Mouse (Mus musculus) embryo, embryonic 10.5 days (tissue): Measurements from ENCODE around the gene Rin2.
A peak's percentile ranks its signal among the peaks of the same experiment; 100 is the strongest.

Source experiments
- DNase-seq: peaks from one replicate; pipeline ENCODE4 v3.0.0-alpha.2; 2015; ENCODE audit warnings: low spot score

Rin2 gene

DNA sequence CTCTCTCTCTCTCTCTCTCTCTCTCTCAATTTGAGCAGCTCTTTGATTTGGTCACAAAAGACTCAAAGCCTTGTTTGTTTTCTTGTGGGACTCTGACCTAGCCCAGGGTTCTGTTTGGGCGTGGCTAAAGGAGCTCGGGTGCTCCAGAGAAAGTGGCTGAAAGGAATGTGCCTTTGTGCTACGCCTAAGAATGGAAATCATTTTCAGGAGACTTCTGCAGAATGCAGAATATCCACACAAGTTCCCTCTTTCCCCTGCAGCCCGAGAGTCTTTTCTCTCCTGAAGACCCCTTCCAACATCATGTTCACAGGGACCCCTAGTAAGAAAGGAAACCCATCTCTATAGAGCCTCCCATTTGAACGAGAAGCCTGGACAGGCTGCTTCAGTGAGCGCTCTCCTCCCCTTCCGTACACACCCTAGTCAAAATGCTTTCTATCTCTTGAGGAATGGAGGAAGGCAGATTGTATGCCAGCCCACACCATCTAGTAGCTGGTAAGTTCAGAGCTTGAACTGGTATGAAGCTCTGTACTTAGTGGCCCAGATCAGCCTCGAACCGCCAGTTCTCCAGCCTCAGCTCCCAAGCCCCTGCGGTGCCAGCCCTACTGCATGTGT, 187.3 kb downstream of the Rin2 start:
- peak; percentile 69 for DNase-seq

DNA sequence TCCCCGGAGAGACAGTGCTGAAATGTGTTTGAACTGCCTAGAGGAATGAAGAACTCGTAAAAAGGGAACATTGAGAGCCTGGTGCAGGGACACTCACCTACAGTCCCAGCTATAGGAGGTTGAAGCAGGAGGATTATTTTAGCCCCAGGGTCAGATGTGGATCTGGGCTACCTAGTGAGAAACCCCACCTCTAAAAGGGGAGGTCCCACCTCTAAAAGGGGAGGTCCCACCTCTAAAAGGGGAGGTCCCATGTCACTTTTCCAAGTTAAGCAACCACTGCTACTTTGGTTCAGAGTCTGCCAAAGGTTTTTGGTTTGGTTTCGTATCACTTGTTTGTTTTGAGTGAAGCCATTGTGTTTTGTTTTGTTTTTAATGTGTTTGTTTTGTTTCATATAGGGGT, 190.3 kb downstream of the Rin2 start:
- no peak for DNase-seq

DNA sequence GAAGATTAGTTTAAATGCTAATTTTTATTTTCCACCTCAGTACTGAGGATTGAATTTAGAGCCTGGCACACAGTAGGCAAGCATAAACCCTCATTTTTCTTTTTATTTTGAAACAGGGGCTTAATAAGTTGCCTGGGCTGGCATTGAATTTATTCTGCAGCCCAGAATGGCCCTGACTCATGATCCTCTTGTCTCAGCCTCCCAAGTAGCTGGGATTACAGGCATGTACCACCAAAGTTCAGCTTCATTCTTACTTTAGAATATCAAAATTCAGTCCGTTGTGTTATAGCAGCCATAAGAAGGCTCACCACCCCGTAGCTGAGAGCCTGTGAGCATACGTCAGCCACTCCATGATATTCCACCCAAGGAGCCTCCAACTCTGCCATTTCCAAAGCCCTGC, 191.2 kb downstream of the Rin2 start:
- DNase-seq: no peak

DNA sequence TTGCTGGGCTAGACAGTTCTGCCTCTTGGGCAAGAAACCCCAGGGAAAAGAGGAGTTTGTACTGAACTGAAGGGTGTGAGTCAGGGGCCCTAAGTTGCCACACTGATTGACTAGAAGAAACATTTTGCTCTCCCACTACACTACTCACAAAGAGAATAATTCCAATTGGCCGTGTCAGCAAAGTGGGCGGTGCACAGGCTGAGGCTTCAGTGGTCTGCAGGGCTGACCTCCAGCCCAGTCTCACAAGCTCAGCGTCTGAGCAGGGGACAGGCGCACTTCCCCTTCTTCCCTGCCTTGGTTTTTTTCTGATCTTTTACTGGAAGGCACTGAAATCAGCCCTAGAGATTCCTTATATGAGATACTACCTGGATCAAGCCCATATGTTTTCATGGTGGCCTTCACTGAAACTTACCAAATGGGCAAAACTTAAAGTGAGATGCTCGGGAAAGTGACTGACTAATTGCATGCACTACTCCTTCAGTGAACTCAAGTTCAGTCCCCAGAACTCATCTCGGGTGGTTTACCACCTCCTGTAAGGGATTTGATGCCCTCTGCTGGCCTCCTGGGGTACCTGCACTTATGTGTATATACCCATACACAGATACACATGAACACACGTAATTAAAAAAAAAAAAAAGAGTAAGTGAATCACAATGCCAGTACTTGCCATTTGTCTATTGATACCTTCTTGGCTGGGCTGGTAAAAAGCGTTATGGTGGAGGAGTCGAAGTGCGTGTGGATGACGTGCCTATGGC, 191.9 kb downstream of the Rin2 start:
- DNase-seq: no peak

DNA sequence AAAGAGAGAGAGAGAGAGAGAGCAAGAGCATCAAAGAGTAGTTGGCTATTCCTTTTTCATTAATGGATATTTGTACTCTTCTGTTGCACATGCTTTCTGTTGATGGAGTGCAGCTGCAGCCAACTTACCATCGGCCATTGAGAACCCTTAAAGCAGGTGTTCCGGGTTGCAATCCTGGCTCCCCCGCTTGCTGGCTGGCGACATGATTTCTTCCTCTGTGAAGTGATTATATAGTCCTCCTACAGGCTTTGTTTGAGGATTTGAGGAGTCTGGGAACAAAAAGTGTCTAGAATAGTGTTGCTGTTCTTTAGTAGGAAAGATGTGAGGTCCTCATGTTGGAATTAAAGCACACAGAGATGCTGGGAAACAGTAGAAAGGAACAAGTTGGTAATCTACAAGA, 196.3 kb downstream of the Rin2 start:
- DNase-seq: no peak

DNA sequence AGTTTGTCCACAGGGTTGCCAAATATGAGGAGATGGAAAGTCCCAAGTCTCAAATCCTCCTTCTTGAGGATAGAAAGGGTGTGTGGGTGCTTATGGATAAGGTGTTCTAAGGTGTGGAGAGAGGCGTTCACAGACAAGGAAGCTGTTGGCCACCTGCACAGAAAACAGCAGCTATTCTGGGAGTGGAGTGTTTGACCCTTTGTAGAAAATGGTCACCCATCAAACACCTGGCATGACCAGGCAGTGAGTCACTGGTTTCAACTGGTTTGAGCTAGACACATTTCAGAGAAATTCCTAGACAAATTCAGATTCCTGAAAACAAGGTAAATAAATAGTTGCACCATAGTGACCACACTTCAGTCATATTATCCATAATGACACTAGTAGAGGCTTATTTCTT, 197.1 kb downstream of the Rin2 start:
- DNase-seq: no peak

DNA sequence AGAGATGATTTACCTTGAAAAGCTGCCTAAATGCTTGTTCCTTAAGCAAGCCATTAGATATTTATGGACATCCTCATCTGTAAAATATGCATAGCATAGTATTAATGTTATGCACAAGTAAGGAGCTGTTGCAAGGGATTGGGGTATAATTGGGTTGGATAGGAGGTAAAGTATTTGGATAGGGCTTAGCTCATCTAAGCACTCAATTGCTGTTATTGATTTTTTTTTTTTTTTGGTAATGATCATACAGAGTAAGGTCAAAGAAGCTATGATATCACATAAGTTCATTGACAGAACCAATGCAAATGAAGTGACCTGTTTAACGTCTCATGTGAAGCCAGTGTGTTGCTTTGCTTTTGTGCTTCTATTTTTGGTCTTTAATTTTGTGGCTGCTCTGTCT, 198.9 kb downstream of the Rin2 start:
- DNase-seq: no peak

DNA sequence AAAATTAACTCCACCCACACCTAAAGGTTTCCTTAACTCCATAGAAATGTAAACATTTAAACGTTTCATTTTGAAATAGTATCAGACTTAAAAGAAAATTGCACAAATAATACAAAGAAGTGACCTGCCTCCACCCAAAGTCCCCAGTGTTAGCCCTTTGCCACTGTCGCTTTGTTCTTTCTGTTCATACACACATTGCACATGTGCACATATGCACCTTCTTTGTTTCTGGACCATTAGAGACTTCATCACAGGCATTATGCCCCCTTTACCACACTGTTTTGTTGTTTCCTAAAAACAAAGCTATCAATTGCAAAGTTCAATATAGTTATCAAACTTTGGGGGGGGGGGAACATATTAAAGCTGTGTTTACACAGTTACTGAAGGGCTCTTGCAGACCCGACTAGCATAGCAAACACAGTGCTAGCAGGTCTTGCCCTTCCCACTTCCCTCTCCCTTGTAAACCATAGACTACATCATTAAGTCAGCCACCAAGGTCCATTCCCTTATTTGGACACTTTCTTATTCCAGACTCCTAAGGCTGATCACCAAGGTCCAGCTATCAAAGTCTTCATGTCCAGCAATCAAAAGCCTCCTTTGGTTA, 200.0 kb downstream of the Rin2 start:
- no peak for DNase-seq

DNA sequence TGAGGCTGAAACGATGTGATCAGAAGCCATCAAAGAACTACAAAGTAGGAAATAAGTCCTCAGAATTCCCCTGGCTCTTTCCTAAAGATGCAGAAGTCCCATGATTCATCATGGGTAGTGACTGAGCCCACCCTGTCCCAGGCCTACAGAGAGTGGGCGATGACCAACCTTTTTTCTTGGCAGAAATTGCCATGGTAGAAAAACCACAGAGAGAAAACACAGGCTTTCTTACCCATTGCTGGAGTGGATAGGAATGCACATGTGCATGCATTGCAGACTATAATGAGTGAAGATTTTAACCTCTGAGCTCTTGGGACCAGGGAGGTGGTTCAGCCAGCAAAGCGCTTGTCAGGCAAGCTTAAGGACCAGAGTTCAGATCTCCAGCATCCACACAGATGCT, 202.2 kb downstream of the Rin2 start:
- DNase-seq: no peak

DNA sequence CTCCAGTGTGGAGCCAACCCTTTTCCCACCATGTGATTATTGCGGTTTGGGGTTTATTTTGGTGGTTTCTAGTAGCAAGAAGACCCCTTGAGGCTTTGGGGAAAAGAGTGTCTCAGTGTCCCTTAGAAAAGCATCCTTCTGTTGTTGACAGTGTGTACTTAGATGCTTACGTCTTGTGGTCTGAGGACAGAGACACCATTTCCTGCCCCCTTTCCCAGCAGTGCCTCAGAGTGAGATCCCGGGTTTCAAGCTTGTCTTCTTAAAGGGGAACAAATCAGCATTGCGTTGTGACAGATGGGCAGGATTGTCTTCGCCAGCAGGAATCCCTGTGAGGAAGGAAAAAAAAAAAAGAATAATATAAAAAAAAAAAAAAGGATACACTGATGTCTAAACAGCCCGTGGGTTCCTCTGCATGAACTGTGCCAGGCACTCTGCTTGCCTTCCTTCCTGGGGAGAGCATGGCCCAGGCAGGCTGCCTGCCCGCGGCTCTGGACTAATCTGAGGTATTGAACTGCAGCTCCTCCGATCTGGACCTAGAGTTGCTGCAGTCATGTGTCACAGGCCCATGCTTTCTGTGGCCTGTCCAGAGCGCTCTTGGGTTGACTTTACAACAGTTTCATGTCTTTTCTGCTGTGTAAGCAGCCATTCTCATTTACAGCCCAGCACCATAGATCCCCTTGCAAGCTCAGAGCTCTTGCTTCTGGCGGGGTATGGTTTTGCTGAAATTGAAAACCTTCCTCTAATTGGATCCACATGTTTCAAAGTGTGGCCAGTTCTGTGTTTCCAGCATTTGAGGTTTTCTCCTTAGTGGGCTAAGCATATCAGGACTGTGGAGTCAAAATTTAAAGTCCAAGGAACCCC, 206.1 kb downstream of the Rin2 start:
- peak; percentile 69 for DNase-seq

DNA sequence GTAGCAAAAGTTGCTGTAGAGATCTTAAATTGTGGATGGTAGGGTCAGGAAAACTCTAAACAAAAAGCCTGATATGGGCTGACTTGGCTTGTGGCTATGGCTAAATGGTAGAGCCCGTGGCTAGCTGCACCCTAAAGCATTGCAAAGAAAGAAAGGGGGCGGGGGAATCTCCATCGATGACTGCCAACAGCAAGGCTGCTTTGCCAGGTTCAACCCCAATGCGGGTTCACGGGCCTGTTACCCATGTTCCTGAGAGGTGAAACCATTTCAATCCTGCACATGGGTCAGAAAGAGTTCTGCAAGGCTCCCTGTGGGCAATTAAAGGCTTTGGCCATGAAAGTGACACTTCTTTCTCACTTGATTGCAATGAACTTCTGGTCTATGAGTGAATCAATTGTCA, 206.9 kb downstream of the Rin2 start:
- no peak for DNase-seq

DNA sequence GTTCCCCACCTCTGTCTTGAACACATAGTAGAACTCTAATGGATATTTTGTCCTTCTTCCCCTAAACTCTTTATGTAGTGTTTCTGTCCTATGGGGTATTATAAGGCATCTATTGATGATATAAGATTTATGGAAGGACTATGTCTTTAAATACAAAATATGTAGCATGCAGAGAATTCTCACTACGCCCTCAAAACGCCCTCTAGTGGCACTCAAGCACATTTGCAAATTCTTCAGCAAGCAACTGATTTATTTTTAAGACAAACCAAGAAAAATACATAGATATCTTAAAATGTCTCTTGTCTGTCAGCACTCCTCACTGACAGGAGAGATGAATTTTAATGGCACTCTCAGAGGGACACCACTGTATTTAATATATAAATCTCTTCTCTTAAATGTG, 207.4 kb downstream of the Rin2 start:
- DNase-seq: peak; percentile 34

DNA sequence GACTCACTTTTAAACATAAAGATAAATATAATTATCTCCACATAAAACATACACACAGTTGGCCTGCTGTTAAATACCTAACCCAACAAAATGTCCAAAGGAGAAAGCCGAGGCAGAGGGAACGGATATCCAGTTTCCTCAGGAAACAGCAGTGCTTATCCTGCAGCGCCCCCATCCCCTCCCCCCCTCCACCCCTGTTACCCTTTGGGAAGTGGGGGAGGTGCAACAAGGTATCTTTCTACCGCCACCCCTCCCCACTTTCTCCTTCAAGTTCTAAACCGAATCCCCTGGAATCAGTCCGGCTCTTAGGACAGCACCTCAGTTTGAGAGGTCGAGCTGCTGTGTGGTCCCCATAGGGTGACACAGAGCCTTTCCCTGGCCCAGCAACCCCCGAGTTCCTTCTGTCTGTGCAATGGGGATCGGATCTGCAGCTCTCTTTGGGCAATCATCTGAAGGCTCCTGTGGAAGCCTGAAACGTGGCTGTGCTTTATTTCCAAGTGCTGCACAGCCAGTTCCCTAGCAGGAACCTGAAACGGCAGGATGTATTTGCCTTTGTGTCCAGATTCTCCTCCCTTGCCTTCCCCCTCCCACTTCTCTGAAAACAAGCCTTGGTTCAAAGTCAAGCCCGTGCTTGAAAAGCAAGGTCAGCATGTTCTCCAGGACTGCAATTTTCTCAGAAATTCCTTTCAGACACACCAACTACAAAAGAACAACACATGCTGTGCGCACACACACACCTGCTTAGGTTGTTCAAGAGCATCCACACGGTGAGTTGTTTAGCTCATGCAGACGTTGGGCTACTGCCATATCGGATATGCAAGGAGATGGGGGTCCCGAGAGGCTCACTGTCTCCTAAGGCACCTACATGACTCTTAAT, 209.3 kb downstream of the Rin2 start:
- DNase-seq: peak; percentile 40

DNA sequence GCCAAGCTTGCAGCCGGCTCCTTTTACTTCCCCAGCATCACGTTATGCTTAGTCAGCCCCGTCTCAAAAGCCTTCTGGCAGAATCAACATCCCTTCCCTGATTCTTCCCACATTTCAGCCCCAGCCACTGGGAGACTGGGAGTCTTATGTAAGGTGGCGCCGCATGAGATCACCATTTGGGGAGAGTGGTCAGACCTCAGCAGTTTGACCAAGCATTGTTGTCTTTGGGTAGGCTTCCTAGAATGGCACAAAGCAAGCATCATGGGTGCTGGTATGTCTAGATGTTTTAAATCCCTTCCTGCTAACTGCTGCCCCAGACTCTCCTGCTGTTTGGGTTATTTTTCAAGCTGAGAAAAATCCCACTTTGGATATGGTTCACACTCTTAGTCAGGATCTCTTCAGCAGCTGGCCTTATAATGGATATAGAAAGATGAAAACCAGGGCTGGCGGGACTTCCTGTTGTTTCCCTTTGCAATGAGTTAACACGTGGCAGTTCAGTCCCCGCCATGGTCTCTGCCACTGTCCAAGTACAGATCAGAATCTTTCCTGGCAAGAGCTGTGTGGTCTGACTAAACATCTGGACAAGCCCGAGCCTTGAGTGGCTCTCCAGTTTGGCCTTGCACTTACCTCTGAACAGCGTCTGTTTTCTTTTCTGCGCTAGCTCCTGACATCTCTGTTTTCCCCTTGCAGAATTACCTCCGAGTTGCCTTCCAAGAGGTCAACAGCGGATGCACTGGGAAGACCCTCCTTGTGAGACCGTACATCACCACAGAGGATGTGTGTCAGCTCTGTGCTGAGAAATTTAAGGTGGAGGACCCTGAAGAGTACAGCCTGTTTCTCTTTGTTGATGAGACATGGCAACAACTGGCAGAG, 210.1 kb downstream of the Rin2 start:
- DNase-seq: no peak

DNA sequence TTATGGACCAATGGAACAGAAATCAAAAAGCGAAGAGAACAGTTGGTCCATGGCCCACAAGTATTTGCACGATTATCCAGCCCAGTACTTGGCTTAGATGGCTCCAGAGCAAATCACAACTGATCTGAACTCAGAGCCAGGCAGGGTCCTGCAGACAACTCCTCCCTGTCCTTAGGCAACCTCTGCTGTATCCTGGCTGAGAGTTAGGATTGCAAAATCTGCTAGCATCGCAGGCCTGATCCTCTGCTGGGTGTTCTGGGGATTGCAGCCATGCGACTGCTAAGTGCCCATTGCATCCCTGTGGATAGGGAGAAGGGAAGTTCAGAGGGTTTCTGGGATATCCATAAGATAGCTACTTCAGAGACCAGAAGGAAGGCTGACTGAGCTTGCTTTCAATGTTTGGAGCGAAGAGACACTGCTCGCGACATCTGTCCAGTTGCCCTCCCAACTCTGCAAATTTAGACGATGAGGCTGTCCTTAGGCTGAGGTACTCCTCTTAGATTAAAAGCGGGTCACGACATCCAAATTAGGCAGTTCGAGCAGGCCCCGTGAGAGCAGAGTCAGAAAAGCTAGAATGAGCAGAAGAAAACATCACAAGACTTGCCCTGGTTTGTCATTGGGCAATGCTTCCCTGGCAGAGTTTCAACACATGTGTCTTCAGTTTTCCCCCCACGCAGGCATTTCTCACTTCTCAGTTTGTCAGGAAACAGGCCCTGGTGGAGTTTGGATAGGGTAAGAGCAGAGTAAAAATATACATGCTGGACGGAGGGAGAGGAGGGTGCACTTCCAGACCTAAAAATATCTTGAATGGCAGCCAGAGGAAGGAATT, 213.1 kb downstream of the Rin2 start:
- peak; percentile 52 for DNase-seq

DNA sequence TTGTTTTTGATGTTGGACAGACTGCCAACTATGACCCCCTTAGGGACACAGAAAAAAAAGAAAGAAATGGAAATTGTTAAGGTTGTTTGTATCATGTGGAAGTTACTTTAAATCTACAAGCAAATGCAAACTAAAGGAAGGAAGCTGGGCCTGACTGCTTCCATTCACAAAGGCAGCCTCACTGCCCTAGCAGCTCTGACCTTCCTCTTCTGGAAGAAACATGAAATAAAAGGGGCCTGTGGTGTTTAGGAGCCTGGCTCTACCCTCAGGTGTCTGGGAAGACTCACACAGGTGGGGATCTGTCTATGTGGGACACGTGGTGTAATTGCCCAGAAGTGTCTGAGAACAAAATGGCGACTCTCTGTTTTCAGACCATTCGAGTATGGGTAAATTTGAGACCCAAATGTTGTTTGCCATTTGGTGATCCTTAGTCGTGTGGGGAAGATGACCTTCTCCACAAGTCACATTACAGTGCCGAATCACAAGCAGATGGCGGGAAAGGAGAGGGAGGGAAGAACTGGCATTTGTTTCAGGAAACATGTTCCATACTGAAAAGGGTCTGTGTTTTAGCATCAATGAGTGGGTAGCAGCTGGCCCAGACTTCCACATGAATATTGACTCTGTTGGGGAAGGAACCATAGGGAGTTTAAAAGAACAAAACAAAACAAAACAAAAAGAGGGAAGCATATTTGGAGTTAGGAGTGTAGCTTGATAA, 213.9 kb downstream of the Rin2 start:
- DNase-seq: no peak

DNA sequence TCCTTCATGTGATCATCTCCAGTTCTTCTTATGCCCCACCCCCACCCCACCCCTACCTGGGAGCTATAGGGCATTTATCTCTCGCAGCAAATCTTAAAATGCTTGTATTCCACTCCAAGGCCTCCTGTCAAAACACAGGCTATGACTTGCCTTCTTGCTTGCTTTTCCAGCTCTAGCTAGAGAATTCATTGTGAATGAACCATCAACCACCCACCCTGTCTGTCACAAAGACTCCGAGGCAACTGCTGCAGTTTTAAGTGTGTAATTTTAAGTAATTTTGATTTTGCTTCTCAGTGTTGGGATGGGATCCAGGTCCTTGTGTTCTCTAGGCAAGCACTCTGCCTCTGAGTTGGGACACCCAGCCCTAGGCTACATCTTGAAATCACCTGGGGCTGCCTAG, 215.6 kb downstream of the Rin2 start:
- no peak for DNase-seq

DNA sequence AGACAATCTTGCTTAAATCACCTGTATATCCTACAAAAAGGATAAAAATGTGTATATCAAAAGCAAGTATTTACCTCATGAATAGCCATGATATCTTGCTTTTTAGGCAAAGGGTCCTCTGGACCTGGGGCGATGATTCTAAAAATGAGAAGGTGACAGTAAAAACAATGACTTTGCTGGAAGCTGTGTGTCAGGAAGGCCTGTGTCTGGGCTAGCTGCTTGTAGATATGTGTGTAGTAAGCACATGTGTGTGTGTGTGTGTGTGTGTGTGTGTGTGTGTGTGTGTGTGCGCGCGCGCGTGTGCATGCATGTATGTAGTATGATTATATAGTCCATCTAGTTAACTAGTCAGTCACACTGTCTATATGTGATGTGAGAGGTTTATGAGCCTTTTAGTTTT, 218.7 kb downstream of the Rin2 start:
- no peak for DNase-seq

DNA sequence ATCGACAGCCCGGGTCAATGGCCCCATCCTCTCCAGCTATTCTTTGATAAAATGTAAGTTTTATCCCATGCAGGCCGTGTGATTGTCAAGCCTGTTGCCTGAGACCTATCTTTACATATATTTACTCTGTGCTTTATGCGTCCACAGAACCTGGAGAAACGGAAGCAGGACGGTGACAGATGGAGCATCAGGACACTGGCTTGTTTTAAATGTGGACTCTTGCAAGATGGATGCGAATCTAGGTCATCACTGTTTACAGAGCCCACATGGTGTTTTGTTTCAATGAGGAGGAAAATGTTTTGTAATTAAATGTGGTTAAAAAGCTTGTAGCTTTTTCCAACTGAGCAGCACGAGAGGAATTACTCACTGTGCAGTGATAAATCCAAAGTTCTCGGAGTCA, 223.1 kb downstream of the Rin2 start:
- no peak for DNase-seq
